Mouse (Mus musculus): Measurements from ENCODE around the gene Plxnb2. TPM values are rescaled to one million over a fixed set of nuclear protein-coding genes. Genes with fewer than 3 reads are reported as not detected.

Gene Plxnb2
- polyA plus RNA-seq, 1 experiment from 2014 or later: 27.2 TPM

DNA sequence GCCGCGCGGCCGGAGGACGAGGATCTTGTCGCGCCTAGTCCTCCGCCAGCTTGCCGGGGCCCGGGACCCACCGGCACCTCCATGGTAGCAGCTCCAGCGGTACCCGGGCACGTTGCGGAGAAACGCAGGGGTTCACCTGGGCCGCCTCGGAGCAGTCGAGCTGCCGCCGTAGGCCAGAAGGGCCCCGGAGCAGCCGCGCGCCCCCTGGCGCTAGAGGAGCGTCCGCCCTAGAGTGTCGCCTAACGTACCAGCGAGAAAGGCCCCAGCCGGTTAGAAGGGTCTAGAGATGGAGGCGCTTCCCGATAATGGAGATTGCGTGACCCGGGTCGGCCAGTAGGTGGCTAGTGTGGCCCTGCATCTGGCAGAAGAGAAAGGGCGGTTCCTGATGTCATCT is 15.7 kb upstream of the Plxnb2 start, which contains the start of gene Dennd6b:
Gene Dennd6b, minus strand, starts transcription at position 184 of the 394 bp plus-strand sequence.
- DNase-seq: peak; percentile 97

GRCm38 (mm10) chr15:89195690-89196312 is 15.2 kb upstream of the Plxnb2 start:
- Histone ChIP-seq H3K4me1 (ENCODE audit: insufficient read depth) (peaks cover 18% of the 10 kb centered on the region), H3K27ac (ENCODE audit: low read depth) (peak overlapping the region; percentile 99), H3K9ac (replicated peaks) (peak overlapping the region; percentile 98), H3K4me2 (ENCODE audit: low read depth, low read length) (peak overlapping the region; percentile 95), H3K9me3 (ENCODE audit: low read length) (no peaks in the 10 kb centered on the region), H3K4me3 (ENCODE audit: low read depth, low read length) (peak overlapping the region; percentile 96), H3K36me3 (replicated peaks; ENCODE audit: insufficient read depth, low read length) (no peaks in the 10 kb centered on the region), H3K27me3 (ENCODE audit: insufficient read depth, low read length) (no peaks in the 10 kb centered on the region)
- DNase-seq (peak; percentile 92), ATAC-seq (peak; percentile 92)
- under 1% methylated on average over 23 of the region's 25 CpGs for WGBS (ENCODE audit: insufficient replicate concordance)
- TF ChIP-seq EP300 (IDR thresholded peaks at IDR 0.05; ENCODE audit: low read depth): no peak
- TF ChIP-seq CTCF (IDR thresholded peaks at IDR 0.05; ENCODE audit: low read depth): no peak

More for the DNA sequence above, 15.7 kb upstream of the Plxnb2 start, which contains the start of gene Dennd6b:
- H3K9ac ChIP-seq (replicated peaks): peak within 1 kb of the TSS; percentile 98
- peak within 1 kb of the TSS; percentile 95 for H3K4me2 ChIP-seq (ENCODE audit: low read depth, low read length)
- no peaks in the 10 kb centered on the region for H3K27me3 ChIP-seq (ENCODE audit: insufficient read depth, low read length)
- no peaks in the 10 kb centered on the region for H3K36me3 ChIP-seq (replicated peaks; ENCODE audit: insufficient read depth, low read length)
- TF ChIP-seq CTCF (IDR thresholded peaks at IDR 0.05; ENCODE audit: low read depth): peak; percentile 97
- peak; percentile 38; the same call in 1 of the 2 replicates for TF ChIP-seq EP300 (IDR thresholded peaks at IDR 0.05; ENCODE audit: low read depth)
- no peaks in the 10 kb centered on the region for H3K9me3 ChIP-seq (ENCODE audit: low read length)
- ATAC-seq: peak; percentile 98
- H3K4me1 ChIP-seq (ENCODE audit: insufficient read depth): peaks cover 18% of the 10 kb centered on the region
- H3K27ac ChIP-seq (ENCODE audit: low read depth): peak within 1 kb of the TSS; percentile 99
- 0% methylated on average over 33 of the region's 38 CpGs for WGBS (ENCODE audit: insufficient replicate concordance)
- H3K4me3 ChIP-seq (ENCODE audit: low read depth, low read length): peak within 1 kb of the TSS; percentile 96

DNA sequence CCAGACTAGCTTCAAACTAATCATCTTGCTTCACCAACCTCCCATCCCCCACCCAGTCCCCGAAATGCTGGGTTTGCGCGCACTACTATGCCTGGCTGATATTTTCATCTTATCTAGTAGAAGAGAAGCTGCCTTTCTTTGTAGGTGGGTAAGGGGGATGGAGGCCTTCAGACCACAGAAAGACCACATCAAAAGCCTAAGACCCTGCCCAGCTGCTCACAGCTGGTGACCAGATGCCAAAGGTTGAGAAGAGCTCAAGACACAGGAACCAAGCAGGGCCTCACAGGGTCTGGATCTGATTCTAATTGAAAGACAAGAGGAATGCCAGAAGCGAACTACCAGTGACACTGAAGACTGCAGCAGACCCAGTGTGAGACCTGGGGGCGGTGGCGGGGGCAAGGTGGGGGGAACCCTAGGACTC is 14.7 kb upstream of the Plxnb2 start:
- H3K4me3 ChIP-seq (ENCODE audit: low read depth, low read length): peak overlapping the region; percentile 96

GRCm38 (mm10) chr15:89184937-89185227 is 4.3 kb upstream of the Plxnb2 start:
- ATAC-seq (no peak), DNase-seq (no peak)
- Histone ChIP-seq H3K4me2 (ENCODE audit: low read depth, low read length) (no peak overlapping the region), H3K27me3 (ENCODE audit: insufficient read depth, low read length) (peaks cover 17% of the 10 kb centered on the region), H3K27ac (ENCODE audit: low read depth) (no peak overlapping the region), H3K36me3 (replicated peaks; ENCODE audit: insufficient read depth, low read length) (no peaks in the 10 kb centered on the region), H3K9me3 (ENCODE audit: low read length) (no peaks in the 10 kb centered on the region), H3K4me1 (ENCODE audit: insufficient read depth) (peaks cover 15% of the 10 kb centered on the region), H3K4me3 (ENCODE audit: low read depth, low read length) (no peak overlapping the region), H3K9ac (replicated peaks) (no peak overlapping the region)
- 82% methylated on average over 5 of the region's 5 CpGs for WGBS (ENCODE audit: insufficient replicate concordance)
- TF ChIP-seq EP300 (IDR thresholded peaks at IDR 0.05; ENCODE audit: low read depth) (no peak), CTCF (IDR thresholded peaks at IDR 0.05; ENCODE audit: low read depth) (no peak)

More for the DNA sequence above, 14.7 kb upstream of the Plxnb2 start:
- DNase-seq (peak; percentile 39), ATAC-seq (no peak)
- Histone ChIP-seq H3K36me3 (replicated peaks; ENCODE audit: insufficient read depth, low read length) (no peaks in the 10 kb centered on the region), H3K4me2 (ENCODE audit: low read depth, low read length) (peak overlapping the region; percentile 95), H3K9me3 (ENCODE audit: low read length) (no peaks in the 10 kb centered on the region), H3K9ac (replicated peaks) (peak overlapping the region; percentile 98), H3K27me3 (ENCODE audit: insufficient read depth, low read length) (no peaks in the 10 kb centered on the region), H3K27ac (ENCODE audit: low read depth) (peak overlapping the region; percentile 99), H3K4me1 (ENCODE audit: insufficient read depth) (peaks cover 18% of the 10 kb centered on the region)
- 32% methylated on average over 6 of the region's 6 CpGs for WGBS (ENCODE audit: insufficient replicate concordance)
- TF ChIP-seq EP300 (IDR thresholded peaks at IDR 0.05; ENCODE audit: low read depth): no peak
- TF ChIP-seq CTCF (IDR thresholded peaks at IDR 0.05; ENCODE audit: low read depth): no peak

- Histone ChIP-seq H3K4me2 (ENCODE audit: low read depth, low read length) (no peak overlapping the region), H3K4me1 (ENCODE audit: insufficient read depth) (peaks cover 15% of the 10 kb centered on the region), H3K36me3 (replicated peaks; ENCODE audit: insufficient read depth, low read length) (no peaks in the 10 kb centered on the region), H3K4me3 (ENCODE audit: low read depth, low read length) (no peak overlapping the region), H3K27me3 (ENCODE audit: insufficient read depth, low read length) (peaks cover 19% of the 10 kb centered on the region), H3K9me3 (ENCODE audit: low read length) (no peaks in the 10 kb centered on the region), H3K9ac (replicated peaks) (no peak overlapping the region), H3K27ac (ENCODE audit: low read depth) (no peak overlapping the region)
- 71% methylated on average over 5 of the region's 5 CpGs for WGBS (ENCODE audit: insufficient replicate concordance)
- DNase-seq (no peak), ATAC-seq (no peak)
- TF ChIP-seq CTCF (IDR thresholded peaks at IDR 0.05; ENCODE audit: low read depth): no peak
- TF ChIP-seq EP300 (IDR thresholded peaks at IDR 0.05; ENCODE audit: low read depth): no peak
Measured at GRCm38 (mm10) chr15:89184141-89184936, 3.8 kb upstream of the Plxnb2 start.

GRCm38 (mm10) chr15:89182842-89183241 is 2.3 kb upstream of the Plxnb2 start:
- no peak overlapping the region for H3K4me2 ChIP-seq (ENCODE audit: low read depth, low read length)
- H3K27me3 ChIP-seq (ENCODE audit: insufficient read depth, low read length): peaks cover 19% of the 10 kb centered on the region
- ATAC-seq: no peak

More at GRCm38 (mm10) chr15:89182842-89183241, 2.3 kb upstream of the Plxnb2 start:
- 73% methylated on average over 5 of the region's 5 CpGs for WGBS (ENCODE audit: insufficient replicate concordance)
- Histone ChIP-seq H3K4me3 (ENCODE audit: low read depth, low read length) (no peak overlapping the region), H3K4me1 (ENCODE audit: insufficient read depth) (peaks cover 29% of the 10 kb centered on the region), H3K36me3 (replicated peaks; ENCODE audit: insufficient read depth, low read length) (no peaks in the 10 kb centered on the region), H3K9me3 (ENCODE audit: low read length) (no peaks in the 10 kb centered on the region), H3K9ac (replicated peaks) (no peak overlapping the region), H3K27ac (ENCODE audit: low read depth) (no peak overlapping the region)
- DNase-seq: no peak
- no peak for TF ChIP-seq EP300 (IDR thresholded peaks at IDR 0.05; ENCODE audit: low read depth)
- no peak for TF ChIP-seq CTCF (IDR thresholded peaks at IDR 0.05; ENCODE audit: low read depth)
